Mouse (Mus musculus) cerebellum, adult 2 months (tissue): ENCODE measurements around the gene Olfr805. TPM values are rescaled to one million over a fixed set of nuclear protein-coding genes. Genes with fewer than 3 reads are reported as not detected.

Experiments used
- DNase-seq, 2 experiments: peaks; one replicate each; pipeline ENCODE4 v3.0.0; 2021
- H3K27ac ChIP-seq: fragments of 200-500 bp; 2 replicates; pipeline ENCODE4 v1.5.1; 2012; ENCODE audit warnings: low read length, control low read depth, inconsistent platforms; ENCODE audit not compliant: insufficient read depth
- H3K27me3 ChIP-seq: fragments of 200-500 bp; 2 replicates; pipeline ENCODE4 v1.6.1; 2012; ENCODE audit warnings: inconsistent platforms, mild to moderate bottlenecking, low read length, moderate library complexity; ENCODE audit not compliant: control insufficient read depth, insufficient read depth
- H3K4me1 ChIP-seq: fragments of 200-500 bp; 2 replicates; pipeline ENCODE4 v1.6.1; 2011; ENCODE audit warnings: low read length; ENCODE audit not compliant: control insufficient read depth, insufficient read depth
- H3K4me3 ChIP-seq: fragments of 200-500 bp; replicated peaks from 2 replicates; pipeline ENCODE3; 2011; ENCODE audit warnings: mild to moderate bottlenecking, low read depth, low read length, control low read depth; ENCODE audit not compliant: insufficient read depth
- CTCF ChIP-seq: fragments of 200-500 bp; IDR thresholded peaks from 2 replicates; pipeline ENCODE4 v1.5.1; 2011; ENCODE audit warnings: low read depth, mild to moderate bottlenecking, control low read depth, low read length, moderate library complexity, borderline replicate concordance; ENCODE audit not compliant: insufficient read depth
- POLR2A ChIP-seq: fragments of 200-500 bp; IDR thresholded peaks from 2 replicates; pipeline ENCODE4 v1.6.1; 2011; ENCODE audit warnings: low read length, control low read depth, borderline replicate concordance; ENCODE audit not compliant: insufficient read depth
- WGBS: fragments of 180-500 bp; shearing (Covaris S2); methylation state at CpG from one replicate; pipeline ENCODE4 v1.1.7; 2018; 5-methylcytosine and 5-hydroxymethylcytosine counted together
- polyA plus RNA-seq: library from polyadenylated mRNA; depleted of rRNA; stranded (reverse); fragments of >200 nt; gene quantifications from 2 replicates; pipeline ENCODE4 v1.2.3, GENCODE M21; 2012; rRNA removed

The Olfr805 gene
- not detected in 2 replicates for polyA plus RNA-seq

DNA sequence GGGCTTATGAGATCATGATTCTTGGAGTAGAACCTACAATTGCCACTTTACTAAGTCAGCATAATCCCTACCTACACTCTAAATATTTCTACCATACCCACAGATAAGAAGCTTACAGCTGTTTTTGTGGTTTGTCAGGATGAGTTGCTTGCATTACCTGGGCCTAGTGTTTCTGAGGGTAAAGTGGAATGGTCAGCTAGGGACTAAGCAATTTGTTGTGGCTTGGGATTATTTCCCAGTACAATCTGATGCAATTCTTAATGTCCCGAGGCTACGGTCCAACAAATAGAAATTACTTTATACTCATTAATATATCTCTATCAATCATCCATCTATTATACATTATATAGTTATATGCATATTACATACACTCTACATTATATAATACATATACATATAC lies at the start of gene Olfr805:
TSS of gene Olfr805 (minus strand) at position 101 of the 400 bp plus-strand sequence.
- no peak within 1 kb of the TSS for H3K27ac ChIP-seq
- no peak for DNase-seq
- TF ChIP-seq CTCF (no peak), POLR2A (no peak)
- no peaks in the 10 kb centered on the region for H3K27me3 ChIP-seq
- 97% methylated on average over 2 of the region's 2 CpGs for WGBS
- no peaks in the 10 kb centered on the region for H3K4me1 ChIP-seq
- no peak within 1 kb of the TSS for H3K4me3 ChIP-seq

DNA sequence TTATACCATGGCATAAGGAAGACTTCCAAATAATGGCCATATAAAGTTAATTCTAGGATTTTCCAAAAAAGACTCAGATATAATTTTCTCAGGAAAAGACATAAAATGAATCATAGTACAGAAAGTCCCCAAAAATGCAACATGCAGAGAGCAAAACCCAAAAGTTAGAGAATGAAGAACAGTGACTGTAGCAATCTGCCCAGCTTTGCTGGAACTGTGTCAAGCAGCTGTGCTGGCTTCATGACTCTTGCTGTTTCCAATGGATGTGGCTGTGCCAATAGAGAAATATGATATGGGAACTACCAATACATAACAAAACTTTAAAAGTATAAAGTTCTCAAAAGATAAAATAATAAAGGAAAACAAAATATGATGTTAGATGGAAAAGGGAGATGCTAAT lies 48.9 kb upstream of the Olfr805 start:
- no peak for DNase-seq
- Histone ChIP-seq H3K27me3 (no peaks in the 10 kb centered on the region), H3K4me3 (no peak overlapping the region), H3K27ac (no peak overlapping the region), H3K4me1 (no peaks in the 10 kb centered on the region)
- TF ChIP-seq POLR2A (no peak), CTCF (no peak)

DNA sequence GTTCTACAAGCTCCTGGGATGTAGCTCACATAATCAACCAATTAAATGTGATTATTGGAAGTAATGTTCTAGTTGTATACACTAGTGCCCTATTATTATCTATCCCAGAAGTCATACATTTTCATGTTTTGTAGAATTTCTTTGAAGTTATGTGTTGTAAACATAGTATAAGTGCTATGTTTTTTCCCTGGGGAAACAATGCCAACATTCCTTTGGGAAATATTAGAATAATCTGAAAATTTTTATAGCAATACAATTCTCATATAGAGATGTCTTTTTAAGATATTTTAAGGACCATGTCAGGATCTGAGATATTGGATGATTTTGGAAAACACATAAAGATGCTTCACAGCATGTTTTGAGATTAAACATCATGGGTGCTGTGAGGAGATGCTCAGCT lies 45.2 kb upstream of the Olfr805 start, which contains the start of gene Olfr809:
TSS of gene Olfr809 (plus strand) at position 301 of the 400 bp plus-strand sequence.
- Histone ChIP-seq H3K4me1 (no peaks in the 10 kb centered on the region), H3K27me3 (no peaks in the 10 kb centered on the region), H3K4me3 (no peak within 1 kb of the TSS), H3K27ac (no peak within 1 kb of the TSS)
- DNase-seq = no peak
- TF ChIP-seq CTCF = no peak
- TF ChIP-seq POLR2A = no peak

DNA sequence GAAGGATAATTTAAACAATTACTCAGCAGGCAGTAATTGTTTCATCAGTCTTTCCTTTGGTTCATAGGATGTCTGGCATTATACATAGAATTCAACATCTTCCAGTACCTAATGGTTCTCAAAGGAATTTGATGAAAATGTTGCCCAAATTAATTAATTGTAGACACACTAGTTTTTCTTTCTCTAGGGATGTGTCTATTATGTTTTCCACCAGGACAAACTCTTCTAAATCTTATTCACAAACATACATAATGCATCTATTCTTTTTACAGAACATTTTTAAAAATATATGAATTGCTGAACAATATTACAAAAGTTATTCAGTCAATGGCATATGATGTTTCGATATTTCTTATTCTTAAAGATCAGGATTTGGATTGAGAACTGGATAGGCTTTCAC lies 36.0 kb upstream of the Olfr805 start, which contains the start of gene Olfr808:
TSS of gene Olfr808 (plus strand) at position 301 of the 400 bp plus-strand sequence.
- Histone ChIP-seq H3K27ac (no peak within 1 kb of the TSS), H3K27me3 (no peaks in the 10 kb centered on the region), H3K4me1 (no peaks in the 10 kb centered on the region), H3K4me3 (no peak within 1 kb of the TSS)
- 97% methylated on average over 1 of the region's 1 CpGs for WGBS
- no peak for DNase-seq
- TF ChIP-seq CTCF (no peak), POLR2A (no peak)

DNA sequence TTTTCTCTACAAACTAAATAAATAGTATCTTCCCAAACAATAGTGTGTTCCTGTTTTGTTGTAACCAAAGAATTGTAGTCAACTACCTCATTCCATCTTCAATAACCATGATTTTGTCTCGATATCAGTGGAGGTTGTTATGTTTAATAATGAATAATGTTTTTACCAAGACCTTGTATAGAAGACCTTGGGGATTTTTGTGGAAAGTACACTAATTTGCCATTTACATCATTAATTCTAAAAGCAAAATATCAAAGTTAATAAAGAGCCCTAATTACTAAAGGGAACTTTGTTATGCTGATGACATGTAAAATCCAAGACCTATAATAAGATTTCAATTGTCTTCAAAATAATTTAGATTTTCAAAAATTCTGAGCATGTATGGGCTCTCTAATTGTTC lies 28.5 kb upstream of the Olfr805 start, which contains the start of gene Olfr807:
TSS of gene Olfr807 (minus strand) at position 101 of the 400 bp plus-strand sequence.
- TF ChIP-seq CTCF = no peak
- no peak for TF ChIP-seq POLR2A
- H3K27me3 ChIP-seq = no peaks in the 10 kb centered on the region
- no peak within 1 kb of the TSS for H3K4me3 ChIP-seq
- no peak for DNase-seq
- 83% methylated on average over 1 of the region's 1 CpGs for WGBS
- H3K27ac ChIP-seq = no peak within 1 kb of the TSS
- no peaks in the 10 kb centered on the region for H3K4me1 ChIP-seq

DNA sequence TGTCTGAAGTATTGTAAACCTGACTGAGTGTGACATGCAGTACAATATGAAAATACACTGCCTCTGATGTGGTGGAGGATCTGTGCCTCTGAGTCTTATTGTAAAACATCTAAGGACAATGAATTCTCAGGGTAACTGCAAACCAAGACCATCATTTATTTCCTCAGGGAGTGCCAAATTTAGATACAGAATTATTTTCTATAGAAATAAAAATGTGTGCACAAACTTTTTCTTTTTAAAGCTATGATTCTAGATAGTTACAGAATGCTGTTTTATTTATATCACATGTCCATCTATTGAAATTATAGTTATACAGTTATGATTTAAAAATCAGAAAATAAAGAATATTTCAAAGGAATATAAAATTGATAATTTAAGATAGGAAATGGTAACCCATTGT lies 12.6 kb upstream of the Olfr805 start, which contains the start of gene Olfr806:
TSS of gene Olfr806 (minus strand) at position 101 of the 400 bp plus-strand sequence.
- no peak within 1 kb of the TSS for H3K4me3 ChIP-seq

DNA sequence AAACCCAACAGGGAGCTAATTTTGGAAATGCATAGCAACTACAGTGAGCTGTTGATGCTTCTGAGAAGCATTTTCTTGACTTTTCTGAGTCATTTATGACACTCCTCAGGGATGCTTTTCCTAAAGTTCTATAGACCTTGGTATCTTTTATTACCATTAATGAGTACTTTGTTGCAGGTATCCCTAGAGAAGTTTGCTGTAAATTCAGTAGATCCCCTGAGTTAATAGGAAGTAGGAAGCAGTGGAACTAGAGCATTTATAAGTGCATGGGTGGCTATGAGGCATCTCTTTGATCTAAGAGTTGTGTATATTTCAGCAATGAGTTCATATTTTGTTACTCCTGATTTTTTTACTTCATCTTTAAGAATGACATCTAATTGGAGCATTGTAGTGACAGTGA lies 26.3 kb downstream of the Olfr805 start, which contains the start of gene Olfr804:
TSS of gene Olfr804 (plus strand) at position 301 of the 400 bp plus-strand sequence.
- TF ChIP-seq POLR2A = no peak
- no peak for TF ChIP-seq CTCF
- H3K4me1 ChIP-seq = no peaks in the 10 kb centered on the region
- no peak within 1 kb of the TSS for H3K4me3 ChIP-seq
- H3K27me3 ChIP-seq = no peaks in the 10 kb centered on the region
- no peak within 1 kb of the TSS for H3K27ac ChIP-seq
- DNase-seq = no peak

More for the DNA sequence above, 12.6 kb upstream of the Olfr805 start, which contains the start of gene Olfr806:
- Histone ChIP-seq H3K4me1 (no peaks in the 10 kb centered on the region), H3K27me3 (no peaks in the 10 kb centered on the region), H3K27ac (no peak within 1 kb of the TSS)
- TF ChIP-seq CTCF = no peak
- no peak for TF ChIP-seq POLR2A
- DNase-seq = no peak

DNA sequence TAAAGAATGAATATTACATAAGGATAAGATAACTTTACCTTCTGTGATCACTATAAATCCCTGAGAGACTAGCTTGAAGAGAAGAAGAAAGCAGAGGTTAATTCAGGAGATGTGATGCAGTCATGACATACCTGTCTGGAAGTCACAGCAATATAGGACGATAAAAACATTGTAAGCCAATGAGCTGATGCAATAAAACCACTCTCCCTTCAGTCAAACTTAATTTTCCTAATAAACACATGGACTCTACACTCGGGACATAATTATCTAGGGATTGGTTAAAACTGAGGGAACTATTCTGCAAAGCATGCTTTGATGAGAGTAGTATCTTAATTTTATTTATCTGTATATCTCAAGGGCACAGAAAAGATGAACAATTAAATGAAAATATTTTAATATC lies 35.0 kb downstream of the Olfr805 start, which contains the start of gene Olfr803:
TSS of gene Olfr803 (minus strand) at position 101 of the 400 bp plus-strand sequence.
- WGBS = 84% methylated on average over 2 of the region's 2 CpGs
- H3K4me3 ChIP-seq = no peak within 1 kb of the TSS
- H3K27me3 ChIP-seq = no peaks in the 10 kb centered on the region
- DNase-seq = no peak
- no peaks in the 10 kb centered on the region for H3K4me1 ChIP-seq
- TF ChIP-seq POLR2A (no peak), CTCF (no peak)
- no peak within 1 kb of the TSS for H3K27ac ChIP-seq
